Mouse (Mus musculus) thymus, postnatal 0 days (tissue): ENCODE measurements around the gene Mta1. TPM values are rescaled to one million over a fixed set of nuclear protein-coding genes. Genes with fewer than 3 reads are reported as not detected.

Source experiments
- DNase-seq: peaks from one replicate; pipeline ENCODE4 v3.0.0-alpha.2; 2015; ENCODE audit warnings: low spot score
- polyA plus RNA-seq: library from polyadenylated mRNA; unstranded; fragments of >200 nt; fragmentation: Nextera tagmentation; extraction: Ambion mirVana; gene quantifications from 2 replicates; pipeline ENCODE4 v1.2.1, GENCODE M21; 2015

The Mta1 gene
- 11.7 and 13.6 TPM in 2 replicates for polyA plus RNA-seq

GRCm38 (mm10) chr12:113097749-113098281, at the start of gene Mta1:
Mta1 (plus strand) TSS chr12:113098278.
- peak; percentile 61 for DNase-seq

- peak; percentile 73 for DNase-seq
These were observed 48.2 kb upstream of the Mta1 start for GRCm38 (mm10) chr12:113049836-113050235.

- peak; percentile 38 for DNase-seq
These were observed 47.4 kb upstream of the Mta1 start for GRCm38 (mm10) chr12:113050671-113051070.

- no peak for DNase-seq
These were observed 46.3 kb upstream of the Mta1 start for GRCm38 (mm10) chr12:113051628-113052403.

- no peak for DNase-seq
These were observed 42.0 kb upstream of the Mta1 start for GRCm38 (mm10) chr12:113056089-113056488.

- no peak for DNase-seq
These were observed 37.9 kb upstream of the Mta1 start for GRCm38 (mm10) chr12:113060178-113060577.

GRCm38 (mm10) chr12:113061606-113062005, 36.5 kb upstream of the Mta1 start:
- no peak for DNase-seq

- DNase-seq: no peak
These were observed 35.9 kb upstream of the Mta1 start for GRCm38 (mm10) chr12:113062201-113062600.

- no peak for DNase-seq
These were observed 34.4 kb upstream of the Mta1 start for GRCm38 (mm10) chr12:113063700-113064099.

GRCm38 (mm10) chr12:113068002-113068401, 30.1 kb upstream of the Mta1 start:
- DNase-seq: no peak

- DNase-seq: no peak
These were observed 28.7 kb upstream of the Mta1 start for GRCm38 (mm10) chr12:113069389-113069788.

GRCm38 (mm10) chr12:113071321-113071720, 26.8 kb upstream of the Mta1 start:
- DNase-seq: no peak

GRCm38 (mm10) chr12:113071827-113072226, 26.3 kb upstream of the Mta1 start:
- no peak for DNase-seq

- peak; percentile 69 for DNase-seq
These were observed 24.4 kb upstream of the Mta1 start for GRCm38 (mm10) chr12:113073420-113074328.

GRCm38 (mm10) chr12:113074329-113075062, 23.6 kb upstream of the Mta1 start, which contains the start of gene Tex22:
Tex22 (plus strand) TSS chr12:113074502.
- peak; percentile 74 for DNase-seq

GRCm38 (mm10) chr12:113075063-113075454, 23.0 kb upstream of the Mta1 start:
- peak; percentile 91 for DNase-seq

GRCm38 (mm10) chr12:113075486-113075885, 22.6 kb upstream of the Mta1 start:
- DNase-seq: no peak

- DNase-seq: no peak
These were observed 10.8 kb upstream of the Mta1 start for GRCm38 (mm10) chr12:113087276-113087675.

- no peak for DNase-seq
These were observed 10.1 kb upstream of the Mta1 start for GRCm38 (mm10) chr12:113088026-113088425.

- DNase-seq: no peak
These were observed 9.0 kb upstream of the Mta1 start for GRCm38 (mm10) chr12:113089107-113089506.

GRCm38 (mm10) chr12:113090053-113090452, 8.0 kb upstream of the Mta1 start:
- no peak for DNase-seq
